Mouse (Mus musculus) cerebellum, adult 11-12 months (tissue): Measurements from ENCODE around the gene Cdc42ep4.

Source experiments
- DNase-seq: peaks from one replicate; pipeline ENCODE4 v3.0.0; 2022

The Cdc42ep4 gene

DNA sequence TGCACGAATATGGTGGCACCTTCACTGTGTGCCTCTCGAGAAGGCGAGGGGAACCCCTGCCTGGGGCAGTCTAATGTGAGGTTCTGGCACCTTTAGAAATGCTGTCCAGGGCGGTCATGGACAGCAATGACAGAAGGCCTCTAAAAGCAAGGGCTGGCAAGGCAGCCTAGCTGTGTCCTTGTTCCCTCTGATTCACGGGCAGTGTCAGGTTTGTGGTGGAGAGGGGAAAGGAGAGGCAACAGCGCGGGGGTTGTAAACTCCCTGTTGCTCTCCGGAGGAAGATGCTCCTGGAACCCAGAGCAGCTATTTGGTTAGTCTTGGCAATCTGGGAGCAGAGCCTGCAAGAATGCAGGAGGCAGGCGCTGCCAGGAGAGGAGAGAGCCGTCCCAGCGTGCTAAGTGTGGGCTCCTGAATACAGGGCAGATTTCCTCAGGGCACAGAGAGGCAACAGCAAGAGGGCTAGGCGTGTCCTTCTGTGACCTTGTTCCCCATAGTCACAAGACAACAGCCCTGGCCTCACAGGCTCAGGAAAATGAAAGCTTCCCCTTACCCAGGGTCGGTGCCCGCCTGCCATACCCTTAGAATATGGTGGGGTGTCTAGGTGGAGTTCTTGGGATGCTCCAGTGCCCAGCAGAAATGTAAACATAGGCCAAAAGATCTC lies 25.3 kb upstream of the Cdc42ep4 start:
- DNase-seq, result no peak

DNA sequence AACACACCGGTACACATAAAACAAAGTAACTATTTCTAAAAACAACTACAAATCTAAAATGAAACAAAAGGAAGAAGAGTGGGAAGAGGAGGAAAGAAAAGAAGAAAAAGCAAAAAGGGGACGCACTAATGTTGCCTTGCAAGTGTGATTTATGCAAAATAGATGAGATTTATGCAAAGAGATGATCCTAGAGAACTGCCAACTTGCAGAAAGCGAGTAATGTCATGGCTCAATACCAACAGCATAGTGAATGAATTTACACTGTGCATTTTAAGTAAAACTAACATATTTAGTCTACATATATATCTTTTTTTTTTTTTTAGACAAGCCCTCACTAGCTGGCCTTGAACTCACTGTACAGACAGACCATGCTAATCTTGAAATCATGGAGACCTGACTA lies 23.1 kb upstream of the Cdc42ep4 start:
- no peak for DNase-seq

DNA sequence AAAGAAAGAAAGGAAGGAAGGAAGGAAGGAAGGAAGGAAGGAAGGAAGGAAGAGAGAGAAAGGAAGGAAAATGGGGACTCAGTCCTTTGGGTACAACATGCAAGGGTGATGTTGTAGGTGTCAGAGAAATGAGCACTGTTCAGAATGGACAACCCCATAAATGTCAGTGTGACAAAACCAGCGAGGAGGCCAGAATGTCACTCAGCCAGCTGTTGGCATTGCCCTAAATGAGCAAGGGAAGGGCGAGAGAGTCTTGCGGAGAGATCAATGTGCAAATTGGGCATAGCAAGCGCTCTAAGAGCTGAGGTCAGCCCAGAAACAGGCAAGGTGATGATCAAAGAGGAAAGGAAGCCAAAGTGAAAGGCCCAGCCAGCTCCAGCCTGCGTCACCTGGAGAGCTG lies 21.5 kb upstream of the Cdc42ep4 start:
- no peak for DNase-seq

DNA sequence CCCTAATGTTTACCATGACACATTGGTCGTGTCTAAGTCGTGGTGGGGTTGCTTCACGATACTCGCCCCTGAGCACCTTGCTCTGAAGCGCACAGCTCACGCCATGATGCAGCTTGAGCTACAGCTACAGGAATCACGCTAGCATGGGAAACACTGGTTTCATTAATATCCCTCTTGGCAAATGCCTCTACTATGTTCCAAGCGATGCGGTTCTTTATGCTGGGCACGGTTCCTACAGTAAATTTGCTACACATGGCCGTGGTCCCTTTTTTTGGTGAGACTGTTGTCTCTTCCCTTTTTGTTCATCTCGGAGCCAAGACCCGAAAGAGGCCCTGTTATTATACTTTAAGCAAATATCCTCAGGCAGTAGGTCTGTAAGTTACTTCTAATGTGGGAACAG lies 19.5 kb upstream of the Cdc42ep4 start:
- no peak for DNase-seq

DNA sequence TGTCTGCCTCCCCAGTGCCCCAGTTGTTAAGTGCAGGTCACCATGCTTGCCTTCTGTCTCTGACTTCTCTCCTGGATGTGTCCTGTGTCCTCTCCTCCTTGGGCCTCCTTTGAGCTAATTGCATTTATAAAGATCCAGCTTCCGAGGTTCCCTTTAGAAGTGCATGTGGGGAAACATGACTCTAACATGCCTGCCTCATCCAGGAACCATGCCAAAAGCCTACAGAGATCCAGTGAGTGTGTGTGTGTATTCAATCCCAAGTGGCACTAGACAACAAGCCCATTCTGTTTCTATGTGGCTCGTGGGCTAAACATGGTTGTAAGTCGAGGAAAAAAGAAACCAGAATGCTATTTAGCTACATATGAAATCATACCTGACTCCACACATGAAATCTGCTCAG lies 16.7 kb upstream of the Cdc42ep4 start:
- no peak for DNase-seq

DNA sequence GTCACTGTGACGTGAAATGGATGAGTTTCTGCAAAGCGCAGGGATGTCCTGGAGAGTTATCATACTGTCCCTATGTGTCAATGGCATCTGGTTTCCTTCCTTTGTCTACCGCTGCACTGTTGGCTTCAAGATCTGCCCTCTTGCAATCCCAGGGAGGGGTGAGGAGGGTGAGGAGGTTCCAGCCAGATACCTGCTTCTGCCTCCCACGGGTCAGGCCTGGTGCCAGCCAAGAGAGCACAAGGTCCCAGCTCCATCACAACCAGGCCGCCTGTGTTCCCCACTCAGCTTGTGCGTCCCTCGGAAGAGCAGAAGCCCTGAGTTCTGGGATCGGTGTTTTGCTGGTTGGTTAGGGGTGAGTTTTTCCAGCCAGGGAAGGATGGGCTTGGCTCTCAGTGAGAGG lies 15.6 kb upstream of the Cdc42ep4 start:
- DNase-seq, result no peak

DNA sequence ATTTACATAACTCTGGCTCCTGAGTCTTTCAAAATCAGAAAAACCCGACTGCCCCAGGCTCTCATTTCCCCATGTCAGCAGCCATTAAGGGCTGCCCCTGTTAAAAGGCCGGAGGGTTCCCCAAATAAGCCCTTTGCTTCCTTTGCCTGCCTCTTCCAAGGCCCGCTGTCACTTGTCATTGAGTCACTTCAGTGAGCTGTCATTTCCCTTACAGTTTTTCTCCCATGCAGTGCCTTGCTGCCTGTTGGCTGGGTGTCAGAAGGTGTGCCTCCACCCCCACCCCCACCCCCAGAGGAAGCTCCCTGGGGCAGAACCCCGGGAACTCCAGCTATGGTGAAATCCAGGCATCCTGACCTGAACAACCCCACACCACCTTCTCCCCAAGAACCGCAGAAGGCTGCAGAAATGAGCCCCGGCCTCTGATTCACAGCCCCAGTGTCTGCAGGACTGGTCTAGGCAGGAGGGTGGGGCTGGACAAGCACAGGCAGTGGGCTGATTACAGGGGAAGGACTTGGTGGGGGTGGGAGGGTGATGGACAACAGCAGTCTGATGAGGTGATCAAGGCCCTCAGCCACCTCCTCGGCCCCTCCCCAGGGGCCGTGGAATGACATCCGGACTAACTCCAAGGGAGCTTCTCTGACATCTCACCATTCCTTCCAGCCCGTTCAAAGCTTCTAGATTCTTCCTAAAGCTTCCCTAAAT lies 14.8 kb upstream of the Cdc42ep4 start:
- no peak for DNase-seq

DNA sequence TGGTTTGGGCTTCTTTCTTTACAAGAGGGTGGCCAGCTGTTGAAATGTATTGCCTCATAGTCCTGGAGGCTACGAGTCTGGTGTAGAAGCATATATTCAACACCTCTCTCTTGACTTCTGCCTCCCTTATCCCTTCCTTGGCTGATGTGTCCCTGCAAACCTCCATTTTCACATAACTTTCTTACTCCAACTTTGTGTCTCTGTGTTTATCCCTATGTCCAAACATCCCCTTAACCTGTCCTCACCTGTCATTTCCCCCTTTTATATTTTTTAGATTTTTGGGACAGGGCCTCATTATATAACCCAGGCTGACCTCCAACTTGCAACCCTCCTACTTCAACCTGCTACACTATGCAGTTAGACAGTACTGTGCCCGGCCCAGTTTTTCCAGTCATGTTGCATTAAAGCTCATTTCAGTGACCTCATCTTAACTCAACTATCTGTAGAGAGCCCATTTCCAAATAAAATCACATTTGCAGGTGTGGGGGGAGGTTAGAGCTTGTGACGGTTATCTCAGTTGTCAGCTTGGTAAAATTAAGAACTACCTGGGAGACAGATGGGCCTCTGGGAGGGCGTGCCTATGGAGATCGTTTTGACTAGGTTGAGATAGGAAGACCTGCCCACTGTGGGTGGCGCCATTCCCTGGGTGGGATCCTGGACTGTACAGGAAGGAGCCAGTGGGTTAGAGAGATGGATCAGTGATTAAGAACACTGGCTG lies 12.6 kb upstream of the Cdc42ep4 start:
- no peak for DNase-seq

DNA sequence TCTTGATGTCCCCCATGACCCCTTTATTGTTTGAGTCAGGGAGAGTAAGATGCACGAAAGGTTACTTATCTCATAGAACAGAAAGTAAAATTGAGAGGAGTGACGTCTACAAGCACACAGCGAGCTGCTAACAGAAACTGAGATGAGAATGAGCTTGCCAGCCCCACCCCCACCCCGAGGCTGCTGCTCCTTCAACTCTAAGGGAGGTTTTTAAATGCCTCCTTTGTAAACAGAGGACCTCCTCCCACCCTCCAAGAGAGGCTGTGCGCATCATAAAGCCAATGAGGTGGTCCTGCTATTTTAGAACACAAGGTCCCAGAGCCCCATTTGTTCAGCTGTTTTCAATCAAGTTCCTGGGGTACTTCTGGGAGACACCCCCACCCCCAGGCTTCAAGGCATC lies 11.8 kb upstream of the Cdc42ep4 start:
- no peak for DNase-seq

DNA sequence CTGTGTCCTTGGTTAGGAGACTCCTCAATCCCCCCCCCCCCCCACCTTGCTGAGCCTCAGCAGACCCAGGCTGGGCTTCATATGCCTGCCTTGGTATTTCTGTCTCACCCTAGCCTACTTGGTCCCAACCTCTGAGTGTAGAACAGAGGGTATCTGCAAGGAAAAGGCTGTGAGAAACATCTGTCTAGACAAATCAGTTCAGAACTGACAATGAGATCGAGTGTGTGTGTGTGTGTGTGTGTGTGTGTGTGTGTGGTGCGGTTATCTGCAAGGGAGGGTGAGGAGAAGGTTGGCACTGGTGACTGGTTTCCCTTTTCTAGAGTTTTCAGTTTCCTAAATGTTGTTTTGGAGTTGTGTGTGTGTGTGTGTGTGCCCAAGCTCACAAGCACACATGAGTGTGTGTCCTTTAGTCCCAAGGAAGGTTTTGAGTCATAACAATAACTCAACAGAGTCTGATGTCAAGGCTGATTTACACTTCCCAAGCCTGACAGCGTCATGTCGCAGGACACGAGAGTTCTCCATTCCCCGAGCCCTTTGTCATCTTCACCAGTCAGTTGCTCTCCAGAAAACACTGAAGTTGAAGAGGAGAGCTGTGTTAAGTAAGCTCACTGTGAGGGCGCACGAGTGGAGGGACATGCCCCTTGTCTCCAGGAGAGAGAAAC lies 10.6 kb upstream of the Cdc42ep4 start:
- DNase-seq, result no peak

DNA sequence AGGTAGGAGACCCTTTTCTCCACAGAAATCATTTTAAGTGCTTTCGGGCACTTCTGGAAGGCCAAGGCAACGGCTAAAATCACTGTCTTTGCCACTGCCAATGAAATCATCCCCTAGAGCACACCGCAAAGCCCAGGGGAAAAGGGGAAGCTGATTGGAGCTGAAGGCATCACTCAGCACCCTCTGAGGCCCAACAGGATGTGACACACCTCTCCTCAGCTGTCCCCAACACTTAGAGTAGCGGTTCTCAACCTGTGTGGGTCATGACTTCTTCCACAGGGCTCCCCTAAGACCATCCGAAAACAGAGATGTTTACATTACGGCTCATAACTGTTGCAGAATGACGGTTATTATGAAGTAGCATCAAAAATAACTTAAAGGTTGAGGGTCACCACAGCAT lies 10.0 kb upstream of the Cdc42ep4 start:
- DNase-seq, result no peak

DNA sequence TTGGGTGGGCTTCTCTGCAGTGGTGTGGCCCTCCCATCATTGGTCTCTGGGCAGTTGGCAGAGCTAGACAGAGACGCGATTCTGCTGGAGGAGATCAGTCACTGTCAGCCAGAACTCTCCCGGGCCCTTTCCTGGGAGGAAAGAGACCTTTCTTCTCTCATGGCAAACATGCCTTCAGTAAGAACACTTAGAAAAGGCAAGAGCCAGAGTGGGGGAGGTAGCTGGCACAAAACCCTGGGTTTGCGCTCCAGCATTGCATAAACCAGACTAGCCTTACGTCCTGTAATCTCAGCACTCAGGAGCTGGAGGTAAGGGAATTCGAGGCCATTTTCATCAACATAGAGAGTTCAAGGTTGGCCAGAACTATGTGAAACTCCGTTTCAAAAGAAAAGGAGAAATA lies 8.8 kb upstream of the Cdc42ep4 start:
- no peak for DNase-seq

DNA sequence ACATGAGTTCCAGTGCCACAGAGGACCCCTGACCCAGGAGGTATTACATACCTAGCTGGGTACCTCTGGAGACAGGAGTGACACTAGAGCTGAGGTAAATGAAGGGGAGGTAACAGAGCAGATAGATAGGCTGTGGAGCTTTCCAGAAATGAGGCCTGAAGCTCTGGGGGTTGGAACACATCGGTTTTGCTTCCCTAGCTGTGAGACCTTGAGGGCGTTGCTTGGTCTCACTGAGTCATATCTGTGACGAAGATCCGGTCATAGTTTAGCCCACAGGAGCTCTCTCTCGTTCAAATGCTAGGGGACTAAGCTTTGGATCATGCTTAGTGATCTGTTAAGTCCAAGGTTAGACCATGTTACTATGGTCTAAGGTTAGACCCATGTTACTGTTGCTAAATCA lies 7.2 kb upstream of the Cdc42ep4 start:
- no peak for DNase-seq

DNA sequence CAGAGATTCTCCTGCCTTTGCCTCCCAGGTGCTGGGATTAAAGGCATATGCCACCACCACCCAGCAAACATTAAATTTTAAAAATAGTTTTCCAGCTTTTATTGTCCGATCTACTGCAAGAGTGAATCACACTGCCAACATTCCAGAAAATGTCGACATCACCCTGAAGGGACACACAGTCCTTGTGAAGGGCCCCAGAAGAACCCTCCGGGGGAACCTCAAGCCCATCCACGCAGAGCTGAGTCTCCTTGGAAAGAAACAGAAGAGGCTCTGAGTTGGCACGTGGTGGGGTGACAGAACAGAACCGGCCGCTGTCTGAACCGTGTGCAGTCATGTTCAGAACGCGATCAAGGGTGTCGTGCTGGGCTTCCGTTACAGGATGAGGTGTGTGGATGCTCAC lies 4.9 kb upstream of the Cdc42ep4 start:
- no peak for DNase-seq

DNA sequence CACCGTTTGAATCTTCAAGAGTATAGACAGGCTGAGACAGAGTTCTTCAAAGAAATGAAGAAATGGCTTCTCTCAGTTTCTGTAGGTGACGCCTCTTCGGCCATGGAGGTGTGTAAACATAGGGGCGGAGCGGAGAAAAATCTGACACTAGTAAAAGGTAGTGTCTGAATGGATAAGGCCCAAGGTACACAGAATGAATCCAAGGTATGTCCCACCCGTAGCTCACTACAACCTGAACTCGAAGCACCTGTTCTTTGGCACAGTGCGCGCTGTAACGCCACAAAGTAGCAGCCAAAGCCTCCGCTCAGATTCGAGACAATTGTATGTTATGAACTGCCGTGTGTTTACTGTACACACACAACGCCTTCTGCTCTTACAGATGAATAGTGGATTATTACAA lies 4.2 kb upstream of the Cdc42ep4 start:
- no peak for DNase-seq

DNA sequence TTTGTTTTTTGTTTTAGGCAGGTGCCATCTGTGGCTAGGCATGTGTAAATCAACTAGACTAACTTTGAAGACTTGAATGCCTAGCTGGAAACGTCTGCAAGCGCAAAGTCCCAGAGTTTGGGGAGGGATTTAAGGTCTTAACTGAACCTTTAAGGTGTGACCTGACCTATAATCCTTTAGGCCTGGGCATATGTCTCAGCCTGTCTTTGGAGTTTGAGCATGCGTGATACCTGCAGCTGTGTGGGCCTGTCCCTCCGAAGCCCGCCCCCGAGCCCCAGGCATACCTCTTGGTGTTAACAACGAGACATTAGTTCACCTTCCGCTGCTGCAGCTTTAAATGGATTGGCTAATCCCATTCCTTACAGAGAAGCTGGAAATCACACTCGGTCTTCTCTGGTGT lies 3.2 kb upstream of the Cdc42ep4 start:
- no peak for DNase-seq

DNA sequence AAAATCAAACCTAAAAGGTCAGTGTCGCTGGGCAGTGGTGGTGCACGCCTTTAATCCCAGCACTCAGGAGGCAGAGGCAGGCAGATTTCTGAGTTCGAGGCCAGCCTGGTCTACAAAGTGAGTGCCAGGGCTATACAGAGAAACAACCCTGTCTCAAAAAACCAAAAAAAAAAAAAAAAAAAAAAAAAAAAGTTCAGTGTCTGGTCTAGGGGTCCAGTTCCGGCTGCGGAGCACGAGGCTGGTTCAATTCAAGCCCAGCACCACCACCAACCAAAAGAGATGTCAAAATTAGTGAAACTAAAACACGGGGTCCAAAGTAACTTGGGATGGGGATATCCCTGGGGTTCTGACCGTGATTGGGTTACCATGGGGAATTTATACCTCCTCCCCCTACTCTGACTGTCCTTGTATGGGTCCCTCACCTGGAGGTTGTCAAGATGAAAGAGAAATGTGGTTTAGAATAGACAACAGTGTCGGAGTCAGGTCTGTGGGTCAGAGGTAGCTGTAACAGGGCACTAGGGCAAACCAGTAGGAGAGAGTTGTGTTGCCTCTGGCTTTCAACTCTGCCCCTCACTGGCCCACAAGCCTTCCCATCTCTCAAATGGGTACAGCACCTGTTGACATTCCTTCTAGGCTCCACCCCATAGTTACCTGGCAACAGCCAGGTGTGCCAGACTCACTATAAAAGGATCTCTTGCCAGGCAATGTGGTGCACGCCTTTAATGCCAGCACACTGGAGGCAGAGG lies 1.2 kb upstream of the Cdc42ep4 start:
- DNase-seq, result no peak

DNA sequence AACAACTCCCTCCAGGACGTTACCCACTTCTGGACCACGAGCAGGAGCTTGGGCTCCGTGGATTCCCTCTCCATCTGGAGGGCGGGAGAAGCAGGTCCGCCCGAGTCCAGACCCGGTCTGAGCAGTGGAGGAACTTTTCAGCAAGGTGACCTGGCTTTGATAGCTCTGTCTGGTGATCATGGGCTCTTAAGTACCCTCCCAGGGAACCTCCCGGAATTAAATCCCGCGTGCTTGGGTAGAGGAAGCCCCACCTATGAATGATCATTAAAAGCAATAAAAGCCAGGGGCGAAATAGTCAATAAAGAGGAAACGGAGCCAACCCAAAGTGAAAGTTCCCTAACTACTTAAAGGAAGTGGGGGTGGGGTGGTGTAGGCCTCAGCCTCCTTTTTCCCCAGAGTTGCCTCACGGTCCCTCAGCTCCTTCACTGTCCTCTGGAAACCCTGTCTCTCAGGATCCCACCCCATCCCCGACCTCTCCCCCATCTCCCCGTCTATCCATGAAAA lies 529 bp upstream of the Cdc42ep4 start:
- DNase-seq, result no peak

DNA sequence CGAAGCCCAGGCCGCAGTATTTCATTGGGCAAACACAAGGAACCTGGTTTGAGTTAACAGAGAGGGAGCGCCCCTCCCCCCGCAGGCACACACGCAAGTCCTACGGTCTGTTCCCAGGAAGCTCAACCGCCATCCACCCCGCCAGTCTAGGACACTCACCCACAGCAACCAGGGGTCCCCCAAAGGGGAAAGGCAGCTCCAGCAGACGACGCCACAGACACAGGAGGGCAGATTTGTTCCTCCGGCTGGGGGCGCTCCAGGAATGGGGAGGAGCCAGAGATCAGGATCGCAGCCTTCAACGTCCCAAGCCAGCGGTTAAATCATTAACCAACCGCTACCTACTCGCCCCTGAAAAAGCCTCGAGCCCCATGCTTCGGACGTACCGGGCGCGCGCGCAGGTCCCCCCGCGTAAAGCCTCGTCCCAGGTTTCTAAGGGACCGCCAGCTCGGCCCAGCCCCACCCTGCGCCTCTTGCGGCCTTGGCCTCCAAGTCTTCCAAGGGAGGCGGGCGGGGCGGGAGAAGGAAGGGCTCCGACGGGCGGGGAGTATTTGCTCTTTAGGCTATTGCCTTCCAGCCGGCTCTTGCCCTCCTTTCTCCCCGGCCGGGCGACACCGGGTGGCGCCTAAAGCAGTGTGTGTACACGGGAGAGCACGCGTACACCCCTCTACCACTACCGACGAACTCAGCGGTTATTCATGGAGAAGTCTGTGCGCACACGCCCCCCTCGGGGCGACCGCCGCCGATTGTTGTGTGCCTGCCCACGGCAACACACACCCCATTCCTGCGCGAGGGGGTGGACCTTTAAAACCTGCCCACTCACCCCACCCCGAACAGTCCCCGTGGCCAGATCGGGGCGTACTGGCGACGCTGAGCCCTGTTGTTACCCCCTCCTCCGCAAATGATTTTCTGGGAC lies 854 bp downstream of the Cdc42ep4 start:
- DNase-seq, result peak; percentile 28

DNA sequence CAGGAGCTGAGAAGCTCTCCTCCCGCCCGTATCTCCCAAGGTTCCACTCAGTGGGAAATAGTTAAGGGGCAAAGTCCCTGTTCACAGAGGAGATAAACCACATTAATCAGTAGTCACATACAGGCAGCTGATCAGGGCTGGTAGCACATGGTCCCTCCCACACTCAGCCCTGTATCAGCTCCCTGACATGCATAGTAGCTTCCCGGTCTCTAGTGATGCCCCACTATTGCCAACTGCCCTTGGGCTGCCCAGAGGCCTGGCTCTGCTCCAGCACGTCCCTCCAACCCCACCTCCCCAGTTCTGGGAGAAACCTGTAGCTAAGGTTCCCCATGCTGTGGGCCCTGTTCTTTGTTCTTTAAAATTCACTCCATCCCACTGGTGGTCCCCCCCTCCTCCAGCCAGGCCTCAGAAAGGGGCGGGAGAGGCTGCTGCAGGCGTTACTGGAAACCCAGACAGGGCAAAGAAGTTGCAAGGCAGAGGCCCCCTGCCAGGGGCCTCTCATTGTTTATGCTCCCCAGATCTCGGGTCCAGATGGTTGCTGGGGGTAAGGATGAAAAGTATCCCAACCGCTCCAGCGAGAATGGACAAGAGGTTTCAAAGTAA lies 1.8 kb downstream of the Cdc42ep4 start:
- no peak for DNase-seq

DNA sequence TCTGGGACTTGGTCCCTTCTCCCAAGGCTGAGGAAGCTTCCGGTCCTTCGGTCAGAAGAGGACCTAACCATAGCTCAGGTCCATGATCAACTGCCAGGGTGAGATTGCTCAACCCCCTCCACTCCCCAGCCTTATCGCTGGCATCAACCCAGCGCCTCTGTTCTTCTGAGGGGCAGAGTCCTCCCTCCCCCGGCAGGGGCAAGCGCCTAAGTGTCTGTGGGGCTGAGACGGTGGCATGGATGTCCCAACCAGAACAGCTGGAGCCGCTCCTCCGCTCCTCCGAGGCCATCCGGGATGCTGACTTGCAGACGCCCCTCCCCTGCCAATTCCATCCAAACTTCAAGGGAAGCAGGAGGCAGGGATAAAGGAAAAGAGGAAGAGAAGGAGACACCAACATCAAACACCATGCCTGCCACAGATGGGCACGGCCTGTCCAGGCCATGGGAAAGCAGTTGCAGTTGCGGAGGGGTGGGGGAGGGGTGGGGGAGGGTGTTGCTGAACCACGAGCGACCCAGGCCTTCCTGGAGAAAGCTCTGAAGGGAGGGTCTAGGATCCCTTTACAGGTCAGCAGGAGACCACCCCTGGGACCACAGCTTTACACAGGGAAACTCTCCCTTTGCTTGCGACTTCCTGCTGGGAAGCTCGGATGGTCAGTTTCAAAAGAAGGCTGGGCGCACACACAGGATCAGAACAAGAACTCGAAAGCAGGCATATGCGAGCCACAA lies 2.7 kb downstream of the Cdc42ep4 start:
- DNase-seq, result no peak
